Mouse (Mus musculus) kidney, embryonic 16.5 days (tissue): Measurements from ENCODE around the gene Rbfox3. TPM values are rescaled to one million over a fixed set of nuclear protein-coding genes. Genes with fewer than 3 reads are reported as not detected.

ENCODE experiments used
- ATAC-seq: fragments of 200-750 bp; cut with Nextera tagmentation; 2 replicates; pipeline ENCODE4 v1.8.0; 2017; ENCODE audit warnings: moderate TSS enrichment; ENCODE audit not compliant: low FRiP score, low TSS enrichment
- H3K27ac ChIP-seq: fragments of 300-500 bp; sonication (generic); 2 replicates; pipeline ENCODE4 v1.5.1; 2014; ENCODE audit warnings: low read length
- H3K27me3 ChIP-seq: fragments of 300-500 bp; sonication (generic); 2 replicates; pipeline ENCODE4 v1.6.1; 2014; ENCODE audit warnings: low read length, control low read depth, mixed read lengths; ENCODE audit not compliant: insufficient read depth
- H3K36me3 ChIP-seq: fragments of 300-500 bp; sonication (generic); 2 replicates; pipeline ENCODE4 v1.6.1; 2014; ENCODE audit warnings: low read length, control low read depth, mixed read lengths; ENCODE audit not compliant: insufficient read depth
- H3K4me1 ChIP-seq: fragments of 300-500 bp; sonication (generic); 2 replicates; pipeline ENCODE4 v1.6.1; 2014; ENCODE audit warnings: low read length, control low read depth, mixed read lengths; ENCODE audit not compliant: insufficient read depth
- H3K4me2 ChIP-seq: fragments of 300-500 bp; sonication (generic); replicated peaks from 2 replicates; pipeline ENCODE4 v1.6.1; 2014; ENCODE audit warnings: low read depth, low read length
- H3K4me3 ChIP-seq: fragments of 300-500 bp; sonication (generic); 2 replicates; pipeline ENCODE4 v1.5.1; 2014; ENCODE audit warnings: mild to moderate bottlenecking, low read length
- H3K9ac ChIP-seq: fragments of 300-500 bp; sonication (generic); replicated peaks from 2 replicates; pipeline ENCODE4 v1.6.1; 2014; ENCODE audit warnings: low read length
- H3K9me3 ChIP-seq: fragments of 300-500 bp; sonication (generic); 2 replicates; pipeline ENCODE4 v1.6.1; 2016; ENCODE audit warnings: low read length, control low read depth
- WGBS: fragments of 180-500 bp; shearing (Covaris S2); extraction: QIAGEN DNeasy Blood & Tissue Kit; methylation state at CpG from one replicate; pipeline ENCODE4 v1.1.7; 2014; 5-methylcytosine and 5-hydroxymethylcytosine counted together
- polyA plus RNA-seq: library from polyadenylated mRNA; unstranded; fragments of >200 nt; fragmentation: Nextera tagmentation; extraction: Ambion mirVana; gene quantifications from 2 replicates; pipeline ENCODE4 v1.2.1, GENCODE M21; 2015

Gene Rbfox3
- polyA plus RNA-seq, 1 experiment from 2014 or later = 1.0 TPM

DNA sequence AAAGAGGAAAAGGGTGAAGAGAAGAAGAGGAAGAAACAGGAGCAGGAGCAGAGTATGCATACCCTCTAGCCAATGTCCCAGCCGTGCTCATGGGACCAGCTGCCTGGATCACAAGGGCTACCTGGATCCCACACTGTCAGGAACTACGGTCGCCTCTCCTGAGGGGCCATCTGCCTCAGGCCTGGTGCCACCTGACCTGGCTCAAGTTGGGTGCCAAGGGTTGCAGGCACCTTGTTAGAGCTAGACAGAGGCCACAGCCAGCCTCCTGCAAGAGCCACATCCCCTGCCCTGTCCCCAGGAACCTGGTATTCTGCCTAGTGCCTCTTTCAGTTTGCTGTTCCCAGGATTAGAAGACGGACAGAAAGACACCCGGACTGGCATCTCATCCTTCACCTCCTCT, 347.5 kb downstream of the Rbfox3 start:
- Histone ChIP-seq H3K9me3 (no peaks in the 10 kb centered on the region), H3K36me3 (no peaks in the 10 kb centered on the region), H3K4me3 (no peak overlapping the region), H3K27ac (no peak overlapping the region), H3K9ac (no peak overlapping the region), H3K4me2 (no peak overlapping the region), H3K4me1 (no peaks in the 10 kb centered on the region), H3K27me3 (peaks cover 22% of the 10 kb centered on the region)
- no peak for ATAC-seq
- 78% methylated on average over 5 of the region's 5 CpGs for WGBS

GRCm38 (mm10) chr11:118562847-118563246, 348.6 kb downstream of the Rbfox3 start:
- Histone ChIP-seq H3K9ac (no peak overlapping the region), H3K4me3 (no peak overlapping the region), H3K4me1 (no peaks in the 10 kb centered on the region), H3K9me3 (no peaks in the 10 kb centered on the region), H3K27ac (no peak overlapping the region), H3K36me3 (no peaks in the 10 kb centered on the region), H3K4me2 (no peak overlapping the region), H3K27me3 (peaks cover 12% of the 10 kb centered on the region)
- ATAC-seq = no peak
- 70% methylated on average over 4 of the region's 4 CpGs for WGBS

- Histone ChIP-seq H3K27me3 (peaks cover 6% of the 10 kb centered on the region; the same call in 1 of the 2 replicates), H3K4me3 (no peak overlapping the region), H3K9me3 (no peaks in the 10 kb centered on the region), H3K4me2 (no peak overlapping the region), H3K9ac (no peak overlapping the region), H3K4me1 (no peaks in the 10 kb centered on the region), H3K36me3 (no peaks in the 10 kb centered on the region), H3K27ac (no peak overlapping the region)
- ATAC-seq = no peak
- WGBS = 68% methylated on average over 8 of the region's 8 CpGs
Measured at GRCm38 (mm10) chr11:118558193-118558592, 353.2 kb downstream of the Rbfox3 start.

DNA sequence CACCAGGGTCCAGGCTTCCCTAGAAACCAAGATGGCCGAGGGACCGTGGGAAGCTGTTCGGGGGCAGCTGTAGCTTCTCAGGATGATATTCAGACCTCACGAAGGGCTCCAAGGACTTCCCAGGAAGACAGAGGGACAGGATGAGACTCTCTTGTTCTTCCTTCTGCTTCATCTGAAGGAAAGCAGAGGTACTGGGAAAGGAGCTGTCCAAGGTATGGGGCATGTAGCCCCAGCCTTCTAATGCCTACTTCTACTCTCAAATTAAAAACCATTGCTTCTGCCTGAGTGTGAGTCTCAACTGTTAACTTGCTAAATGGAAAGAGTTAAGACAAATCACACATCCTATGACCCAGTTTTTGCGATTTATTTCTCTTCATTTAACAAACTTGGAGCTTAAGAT, 355.8 kb downstream of the Rbfox3 start:
- WGBS = 64% methylated on average over 5 of the region's 5 CpGs
- H3K36me3 ChIP-seq = no peaks in the 10 kb centered on the region
- H3K4me3 ChIP-seq = no peak overlapping the region
- no peak overlapping the region for H3K27ac ChIP-seq
- no peak for ATAC-seq
- no peaks in the 10 kb centered on the region for H3K4me1 ChIP-seq
- no peak overlapping the region for H3K4me2 ChIP-seq
- H3K27me3 ChIP-seq = peaks cover 10% of the 10 kb centered on the region
- H3K9ac ChIP-seq = no peak overlapping the region
- no peaks in the 10 kb centered on the region for H3K9me3 ChIP-seq

DNA sequence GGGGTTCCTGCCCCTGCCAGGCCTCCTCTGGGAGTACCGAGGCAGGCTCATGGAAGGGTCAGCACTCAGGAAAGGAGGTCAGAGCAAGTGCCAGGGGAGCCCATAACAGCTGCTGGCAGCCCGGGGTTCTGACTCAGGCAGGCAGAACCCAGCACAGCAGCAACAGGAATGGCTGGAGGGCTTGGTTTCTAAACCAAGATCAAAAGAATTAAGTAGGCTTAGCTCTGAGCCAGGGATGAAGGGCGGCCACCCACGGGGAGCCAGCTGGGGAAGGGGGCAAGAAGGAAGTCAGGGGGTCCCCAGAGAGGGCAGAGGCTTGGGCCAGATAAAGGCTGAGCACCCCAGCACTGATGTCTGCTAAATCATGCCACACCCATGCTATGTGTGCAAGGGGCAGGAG, 356.9 kb downstream of the Rbfox3 start:
- H3K4me3 ChIP-seq = no peak overlapping the region
- peaks cover 10% of the 10 kb centered on the region for H3K27me3 ChIP-seq
- ATAC-seq = no peak
- 16% methylated on average over 4 of the region's 4 CpGs for WGBS
- H3K36me3 ChIP-seq = no peaks in the 10 kb centered on the region
- H3K4me1 ChIP-seq = no peaks in the 10 kb centered on the region
- H3K9me3 ChIP-seq = no peaks in the 10 kb centered on the region
- H3K27ac ChIP-seq = no peak overlapping the region
- H3K9ac ChIP-seq = no peak overlapping the region
- H3K4me2 ChIP-seq = no peak overlapping the region

GRCm38 (mm10) chr11:118553926-118554325, 357.5 kb downstream of the Rbfox3 start:
- Histone ChIP-seq H3K9me3 (no peaks in the 10 kb centered on the region), H3K9ac (no peak overlapping the region), H3K4me2 (no peak overlapping the region), H3K4me1 (no peaks in the 10 kb centered on the region), H3K4me3 (no peak overlapping the region), H3K36me3 (no peaks in the 10 kb centered on the region), H3K27ac (no peak overlapping the region), H3K27me3 (peaks cover 10% of the 10 kb centered on the region)
- WGBS = 36% methylated on average over 4 of the region's 4 CpGs
- no peak for ATAC-seq

DNA sequence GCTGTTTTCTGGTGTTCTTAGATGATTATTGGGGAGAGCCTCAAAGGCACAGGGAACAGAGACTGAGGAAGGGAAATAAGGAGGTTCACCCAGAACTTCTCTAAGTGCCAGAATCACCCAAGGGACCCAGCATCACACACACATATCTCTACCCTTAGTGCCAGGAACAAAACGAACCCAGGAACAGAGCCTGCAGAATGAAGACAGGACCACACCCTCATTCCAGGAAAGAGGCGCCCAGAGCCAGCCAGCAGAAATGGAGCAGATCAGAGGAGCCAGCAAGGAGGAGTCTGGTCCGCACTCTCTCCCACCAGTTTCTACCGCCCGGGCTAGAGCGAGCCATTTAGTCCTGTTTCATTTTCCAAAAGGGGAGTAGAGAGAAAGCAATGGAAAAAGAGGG, 358.4 kb downstream of the Rbfox3 start:
- WGBS = 37% methylated on average over 6 of the region's 6 CpGs
- Histone ChIP-seq H3K4me2 (no peak overlapping the region), H3K4me3 (no peak overlapping the region), H3K36me3 (no peaks in the 10 kb centered on the region), H3K27ac (no peak overlapping the region), H3K9ac (no peak overlapping the region), H3K9me3 (no peaks in the 10 kb centered on the region), H3K4me1 (no peaks in the 10 kb centered on the region), H3K27me3 (peaks cover 10% of the 10 kb centered on the region)
- no peak for ATAC-seq

DNA sequence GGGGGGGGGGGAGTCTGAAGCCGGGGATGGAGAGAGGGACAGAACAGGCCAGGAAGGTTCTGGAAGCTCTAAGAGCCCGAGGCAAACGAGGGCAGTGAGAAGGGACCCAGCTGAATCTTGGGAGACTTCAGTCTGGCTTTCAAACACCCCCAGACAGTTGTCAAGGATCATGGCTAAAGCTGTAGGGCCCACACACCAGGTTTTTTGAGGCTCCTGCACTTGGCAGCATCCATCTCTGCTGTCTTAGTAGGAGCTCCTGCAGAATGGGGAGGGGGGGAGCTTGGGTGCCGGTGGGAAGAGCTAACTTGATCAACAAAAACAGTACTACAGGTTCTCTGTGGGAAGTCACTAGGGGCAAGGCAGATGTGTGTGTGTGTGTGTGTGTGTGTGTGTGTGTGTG, 358.9 kb downstream of the Rbfox3 start:
- H3K4me3 ChIP-seq = no peak overlapping the region
- no peak overlapping the region for H3K4me2 ChIP-seq
- peaks cover 10% of the 10 kb centered on the region for H3K27me3 ChIP-seq
- WGBS = 69% methylated on average over 4 of the region's 4 CpGs
- H3K36me3 ChIP-seq = no peaks in the 10 kb centered on the region
- ATAC-seq = no peak
- no peaks in the 10 kb centered on the region for H3K9me3 ChIP-seq
- no peak overlapping the region for H3K27ac ChIP-seq
- H3K9ac ChIP-seq = no peak overlapping the region
- no peaks in the 10 kb centered on the region for H3K4me1 ChIP-seq

GRCm38 (mm10) chr11:118551705-118552104, 359.7 kb downstream of the Rbfox3 start:
- 45% methylated on average over 3 of the region's 3 CpGs for WGBS
- no peaks in the 10 kb centered on the region for H3K36me3 ChIP-seq
- H3K9ac ChIP-seq = no peak overlapping the region
- H3K4me1 ChIP-seq = no peaks in the 10 kb centered on the region
- no peak overlapping the region for H3K27ac ChIP-seq
- H3K9me3 ChIP-seq = no peaks in the 10 kb centered on the region
- H3K27me3 ChIP-seq = peaks cover 10% of the 10 kb centered on the region
- ATAC-seq = no peak
- no peak overlapping the region for H3K4me2 ChIP-seq
- H3K4me3 ChIP-seq = no peak overlapping the region

DNA sequence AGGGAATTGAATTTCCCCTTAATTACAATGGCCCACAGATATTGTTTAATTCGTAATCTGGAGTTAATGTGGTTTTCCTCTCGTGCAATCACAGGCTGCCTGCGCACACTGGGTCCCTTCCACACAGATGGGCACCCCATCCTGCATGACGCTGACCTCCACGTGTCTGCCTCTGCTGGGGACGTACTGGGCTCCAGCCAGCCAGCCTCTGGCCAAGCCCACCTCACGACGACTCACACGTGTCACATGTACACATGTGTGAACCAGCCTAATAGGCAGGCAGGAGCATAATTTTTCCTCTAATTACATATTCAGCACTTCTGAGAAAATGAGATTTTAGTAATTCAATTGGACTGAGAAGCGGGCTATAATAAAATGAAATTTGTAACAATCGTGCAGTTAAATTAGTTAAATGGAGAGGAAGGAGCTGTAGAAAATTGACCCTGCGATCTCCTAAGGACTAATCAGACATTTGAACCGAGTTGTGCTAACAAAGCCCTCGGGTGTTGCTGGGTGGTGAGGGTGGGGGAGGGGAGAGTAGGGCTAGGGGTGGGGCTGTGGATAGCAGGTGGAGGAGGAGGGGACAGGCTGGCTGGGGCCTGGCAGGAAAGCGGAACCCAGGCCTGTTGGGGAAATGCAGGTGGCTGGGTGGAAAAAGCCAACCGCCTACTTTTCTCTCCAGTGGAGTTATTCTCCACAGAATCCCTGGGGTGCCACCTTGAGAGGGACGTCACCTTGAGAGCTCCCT, 360.4 kb downstream of the Rbfox3 start:
- H3K36me3 ChIP-seq = no peaks in the 10 kb centered on the region
- no peak overlapping the region for H3K4me2 ChIP-seq
- no peak overlapping the region for H3K27ac ChIP-seq
- no peak for ATAC-seq
- no peaks in the 10 kb centered on the region for H3K4me1 ChIP-seq
- 24% methylated on average over 17 of the region's 17 CpGs for WGBS
- H3K9ac ChIP-seq = no peak overlapping the region
- peaks cover 10% of the 10 kb centered on the region for H3K27me3 ChIP-seq
- H3K9me3 ChIP-seq = no peaks in the 10 kb centered on the region
- H3K4me3 ChIP-seq = no peak overlapping the region
